35 mouse cellular contexts compared by ENCODE assay signal in the genomic region with DNA sequence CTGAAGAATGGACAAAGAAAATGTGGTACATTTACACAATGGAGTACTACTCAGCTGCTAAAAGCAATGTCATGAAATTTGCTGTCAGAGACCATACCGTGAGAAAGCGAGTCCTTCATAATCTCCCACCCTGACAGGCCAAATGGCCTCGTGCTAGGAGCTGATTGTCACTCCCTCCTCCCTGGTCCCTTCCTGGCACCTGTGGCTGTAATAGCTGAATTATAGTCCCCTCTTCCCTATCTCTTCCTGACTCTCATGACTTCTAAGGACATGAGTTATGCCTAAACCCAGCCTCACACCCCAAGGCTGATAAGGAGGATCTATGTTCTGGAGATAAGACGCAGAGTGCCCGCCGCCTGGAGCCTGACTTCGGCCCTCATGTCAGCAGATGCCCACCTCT. TPM values are rescaled to one million over a fixed set of nuclear protein-coding genes. Genes with fewer than 3 reads are reported as not detected.
"Had no signal": no experiment of that assay in that cellular context is flagged by ENCODE, and none has a peak within 500 bp of the region (broad histone marks: within the 10 kb centered on the region; RNA-seq: fewer than 3 reads in every experiment).

No protein-coding gene starts in this region.

RNA-seq across cellular contexts. Expression of a gene that starts 1.8 kb away (rescaled TPM):
- total RNA-seq: gastrocnemius, adult 18-20 months; gastrocnemius, adult 8-10 months; gastrocnemius, postnatal 14 days; gastrocnemius, postnatal 36 days; heart, adult 2 months; heart, postnatal 14 days; heart, postnatal 36 days; hematopoietic stem cell, adult 5-6 weeks; hindbrain, postnatal 0 days; layer of hippocampus, adult 18-20 months; layer of hippocampus, adult 8-10 months; layer of hippocampus, postnatal 14 days; layer of hippocampus, postnatal 36 days; left cerebral cortex, adult 18-20 months; left cerebral cortex, adult 8-10 months; left cerebral cortex, postnatal 10 days; left cerebral cortex, postnatal 25 days; left cerebral cortex, postnatal 4 days had no signal
- polyA plus RNA-seq: gonadal fat pad, adult 2 months; heart, adult 2 months; heart, embryonic 11.5 days; heart, embryonic 13.5 days; heart, embryonic 15.5 days; heart, postnatal 0 days; hindbrain, embryonic 11.5 days; hindbrain, embryonic 13.5 days; hindbrain, embryonic 15.5 days; hindbrain, postnatal 0 days; intestine, embryonic 14.5 days; intestine, embryonic 16.5 days; kidney, adult 2 months; kidney, embryonic 15.5 days; kidney, postnatal 0 days; large intestine, adult 2 months; limb, embryonic 11.5 days; limb, embryonic 13.5 days; limb, embryonic 15.5 days had no signal

RNA-seq across cellular contexts. Expression of a gene that starts 16.6 kb away (rescaled TPM):
- total RNA-seq: gastrocnemius, adult 18-20 months; gastrocnemius, adult 8-10 months; gastrocnemius, postnatal 14 days; gastrocnemius, postnatal 36 days; hindbrain, postnatal 0 days; layer of hippocampus, adult 18-20 months; layer of hippocampus, adult 8-10 months; layer of hippocampus, postnatal 14 days; layer of hippocampus, postnatal 36 days; left cerebral cortex, adult 18-20 months; left cerebral cortex, adult 8-10 months; left cerebral cortex, postnatal 10 days; left cerebral cortex, postnatal 25 days had no signal
- polyA plus RNA-seq: heart, embryonic 11.5 days; hindbrain, embryonic 11.5 days; hindbrain, embryonic 13.5 days; hindbrain, postnatal 0 days; kidney, embryonic 15.5 days; limb, embryonic 11.5 days; limb, embryonic 13.5 days had no signal

RNA-seq across cellular contexts. Expression of a gene that starts 44.4 kb away (rescaled TPM):
- total RNA-seq: gastrocnemius, adult 18-20 months; gastrocnemius, adult 8-10 months; gastrocnemius, postnatal 14 days; gastrocnemius, postnatal 36 days; hindbrain, postnatal 0 days; layer of hippocampus, adult 18-20 months; layer of hippocampus, adult 8-10 months; layer of hippocampus, postnatal 14 days; layer of hippocampus, postnatal 36 days; left cerebral cortex, adult 18-20 months; left cerebral cortex, adult 8-10 months; left cerebral cortex, postnatal 10 days; left cerebral cortex, postnatal 25 days; left cerebral cortex, postnatal 4 days had no signal
- polyA plus RNA-seq: heart, embryonic 13.5 days; hindbrain, embryonic 11.5 days; hindbrain, embryonic 13.5 days; hindbrain, embryonic 15.5 days; hindbrain, postnatal 0 days; intestine, embryonic 14.5 days had no signal
